Mouse (Mus musculus) heart, postnatal 0 days (tissue): ENCODE results near the gene H2al1i. TPM values are rescaled to one million over a fixed set of nuclear protein-coding genes. Genes with fewer than 3 reads are reported as not detected.
A peak's percentile ranks its signal among the peaks of the same experiment; 100 is the strongest.
"Not testable (repeated sequence)": the region's sequence is repeated elsewhere in the genome, so short reads cannot be mapped to it uniquely, and the experiment has no call there.

ENCODE experiments used
- ATAC-seq: fragments of 200-750 bp; cut with Nextera tagmentation; 2 replicates; pipeline ENCODE4 v1.8.0; 2017; ENCODE audit warnings: low read depth, moderate number of reproducible peaks, moderate library complexity; ENCODE audit not compliant: insufficient read depth
- DNase-seq: peaks from one replicate; pipeline ENCODE4 v3.0.0-alpha.2; 2016; ENCODE audit warnings: low spot score
- H3K27ac ChIP-seq: fragments of 300-500 bp; sonication (generic); 2 replicates; pipeline ENCODE4 v1.5.1; 2014; ENCODE audit warnings: low read depth, mild to moderate bottlenecking
- H3K27me3 ChIP-seq: fragments of 300-500 bp; sonication (generic); 2 replicates; pipeline ENCODE4 v1.6.1; 2014; ENCODE audit warnings: low read length, mixed read lengths; ENCODE audit not compliant: control insufficient read depth, insufficient read depth
- H3K36me3 ChIP-seq: fragments of 300-500 bp; sonication (generic); replicated peaks from 2 replicates; pipeline ENCODE4 v1.6.1; 2014; ENCODE audit warnings: low read length, mixed read lengths; ENCODE audit not compliant: control insufficient read depth, insufficient read depth
- H3K4me1 ChIP-seq: fragments of 300-500 bp; sonication (generic); 2 replicates; pipeline ENCODE4 v1.6.1; 2014; ENCODE audit warnings: antibody characterized with exemption; ENCODE audit not compliant: control insufficient read depth, insufficient read depth
- H3K4me2 ChIP-seq: fragments of 300-500 bp; sonication (generic); 2 replicates; pipeline ENCODE4 v1.6.1; 2014; ENCODE audit warnings: low read depth, mild to moderate bottlenecking, low read length, moderate library complexity
- H3K4me3 ChIP-seq: fragments of 300-500 bp; sonication (generic); 2 replicates; pipeline ENCODE4 v1.5.1; 2014; ENCODE audit warnings: low read depth, low read length
- H3K9ac ChIP-seq: fragments of 300-500 bp; sonication (generic); replicated peaks from 2 replicates; pipeline ENCODE4 v1.6.1; 2014; ENCODE audit warnings: low read depth, low read length, mixed read lengths
- H3K9me3 ChIP-seq: fragments of 300-500 bp; sonication (generic); replicated peaks from 2 replicates; pipeline ENCODE4 v1.6.1; 2016; ENCODE audit warnings: low read length; ENCODE audit not compliant: control insufficient read depth
- CTCF ChIP-seq: IDR thresholded peaks from 2 replicates; pipeline ENCODE4 v1.5.1; 2016; ENCODE audit warnings: antibody characterized with exemption, control low read depth, low read depth
- EP300 ChIP-seq: IDR thresholded peaks from 2 replicates; pipeline ENCODE4 v1.6.1; 2016; ENCODE audit warnings: antibody characterized with exemption, low read depth
- WGBS: fragments of 180-500 bp; shearing (Covaris S2); extraction: QIAGEN DNeasy Blood & Tissue Kit; methylation state at CpG from one replicate; pipeline ENCODE4 v1.1.7; 2014; 5-methylcytosine and 5-hydroxymethylcytosine counted together
- polyA plus RNA-seq: library from polyadenylated mRNA; unstranded; fragments of >200 nt; fragmentation: Nextera tagmentation; extraction: Ambion mirVana; gene quantifications from 2 replicates; pipeline ENCODE4 v1.2.1, GENCODE M21; 2015
- total RNA-seq: library from RNA; depleted of rRNA; stranded (reverse); fragments of >200 nt; gene quantifications from 2 replicates; pipeline ENCODE4 v1.2.3, GENCODE M21; 2014; ENCODE audit warnings: low replicate concordance; rRNA removed

Gene H2al1i
- total RNA-seq (not detected in 2 replicates), polyA plus RNA-seq (not detected in 2 replicates)

DNA sequence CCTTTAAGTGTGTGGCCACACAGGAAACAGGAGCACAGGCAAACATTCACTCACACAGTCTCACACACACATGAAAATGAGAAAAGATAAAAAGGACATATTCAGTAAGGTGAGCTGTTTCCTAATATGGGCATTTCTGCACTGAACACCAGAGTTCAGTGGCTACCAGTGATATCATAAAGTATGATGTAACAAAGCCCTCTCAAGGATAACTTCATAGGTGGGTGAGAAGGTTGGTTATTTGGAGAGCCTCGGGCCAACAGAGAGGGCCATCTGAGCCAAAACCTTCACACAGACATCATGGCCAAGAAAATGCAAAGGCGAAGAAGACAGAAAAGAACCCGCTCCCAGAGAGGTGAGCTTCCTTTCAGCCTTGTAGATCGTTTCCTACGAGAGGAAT, at the start of gene H2al1i:
Gene H2al1i (plus strand): TSS at position 301 of the 400 bp plus-strand sequence.
- not testable (repeated sequence) for ATAC-seq, H3K4me3 ChIP-seq, H3K9me3 ChIP-seq, H3K27me3 ChIP-seq, DNase-seq, H3K4me1 ChIP-seq, H3K9ac ChIP-seq, H3K36me3 ChIP-seq, H3K27ac ChIP-seq, H3K4me2 ChIP-seq
- WGBS = 76% methylated on average over 3 of the region's 5 CpGs

GRCm38 (mm10) chrX:11277083-11277482, 47.4 kb upstream of the H2al1i start:
- Histone ChIP-seq H3K9me3 (no peaks in the 10 kb centered on the region), H3K4me1 (no peaks in the 10 kb centered on the region), H3K4me3 (no peak overlapping the region), H3K27me3 (no peaks in the 10 kb centered on the region; the same call in 1 of the 2 replicates), H3K36me3 (no peaks in the 10 kb centered on the region), H3K4me2 (no peak overlapping the region), H3K27ac (no peak overlapping the region), H3K9ac (no peak overlapping the region)
- TF ChIP-seq CTCF (no peak), EP300 (no peak)
- DNase-seq (no peak), ATAC-seq (no peak)
- 75% methylated on average over 6 of the region's 6 CpGs for WGBS

- H3K27ac ChIP-seq = no peak overlapping the region
- DNase-seq (no peak), ATAC-seq (no peak)
- no peak overlapping the region for H3K4me2 ChIP-seq
- no peak overlapping the region for H3K4me3 ChIP-seq
- no peaks in the 10 kb centered on the region for H3K36me3 ChIP-seq
- no peak overlapping the region for H3K9ac ChIP-seq
- TF ChIP-seq EP300 (no peak), CTCF (no peak)
- H3K9me3 ChIP-seq = no peaks in the 10 kb centered on the region
- WGBS = 48% methylated on average over 2 of the region's 2 CpGs
- H3K27me3 ChIP-seq = no peaks in the 10 kb centered on the region; the same call in 1 of the 2 replicates
- no peaks in the 10 kb centered on the region for H3K4me1 ChIP-seq
These were observed 43.7 kb upstream of the H2al1i start for GRCm38 (mm10) chrX:11280741-11281140.

DNA sequence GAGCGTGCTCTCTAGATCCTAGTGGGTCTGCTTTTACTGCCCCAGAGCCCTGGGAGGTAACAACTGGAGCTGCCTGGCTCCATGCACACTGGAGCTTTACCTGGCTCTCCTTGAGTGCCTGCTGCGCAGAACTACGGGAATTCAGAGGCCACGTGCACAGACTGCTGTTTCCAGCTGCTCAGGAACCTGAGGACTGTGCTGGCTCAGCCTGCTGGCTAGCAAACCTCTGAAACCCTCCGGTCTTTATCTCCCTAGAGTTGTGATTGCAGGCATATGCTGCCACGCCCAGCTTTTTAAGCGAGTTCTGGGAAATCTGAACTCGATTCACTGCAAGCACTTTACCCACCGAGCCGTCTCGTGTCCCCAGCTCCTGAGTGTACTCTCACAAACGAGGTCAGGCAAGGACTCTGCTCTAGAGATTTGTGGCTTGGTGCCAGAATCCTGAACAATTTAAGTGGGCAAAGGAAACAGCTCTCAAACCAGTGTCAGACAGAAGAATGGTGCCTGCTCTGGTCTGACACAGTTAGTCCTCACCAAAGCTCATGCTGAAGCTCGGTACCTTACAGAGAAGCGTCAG, 36.1 kb upstream of the H2al1i start:
- peak; percentile 46 for DNase-seq
- Histone ChIP-seq H3K4me3 (no peak overlapping the region), H3K27me3 (0 out of 2 replicates have a peak, but pooled peaks cover 2% of the 10 kb centered on the region), H3K9ac (no peak overlapping the region), H3K4me2 (no peak overlapping the region), H3K36me3 (no peaks in the 10 kb centered on the region), H3K4me1 (no peaks in the 10 kb centered on the region), H3K27ac (no peak overlapping the region), H3K9me3 (no peaks in the 10 kb centered on the region)
- WGBS = 39% methylated on average over 14 of the region's 14 CpGs
- TF ChIP-seq CTCF (no peak), EP300 (no peak)
- peak; percentile 82 for ATAC-seq

DNA sequence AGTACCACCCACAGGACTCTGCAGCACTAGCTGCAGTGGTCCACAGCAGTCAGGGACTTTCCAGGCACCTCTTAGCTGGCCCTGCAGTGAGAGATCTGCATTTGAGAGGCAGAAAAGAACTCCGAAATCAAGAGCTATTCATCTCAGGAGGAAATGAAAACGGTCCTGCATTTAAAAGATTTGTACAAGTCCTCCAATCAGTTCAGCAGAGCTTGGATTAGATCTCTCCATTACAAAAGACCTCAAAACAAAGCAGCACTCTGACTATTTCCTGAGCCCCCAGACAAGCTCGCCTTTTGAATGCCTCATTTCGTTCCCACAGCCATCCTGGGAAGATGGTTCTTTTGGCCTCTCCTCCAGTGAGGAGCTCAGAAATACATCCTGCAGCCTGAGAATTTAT, 35.2 kb upstream of the H2al1i start:
- no peak overlapping the region for H3K4me2 ChIP-seq
- no peak overlapping the region for H3K4me3 ChIP-seq
- WGBS = 64% methylated on average over 4 of the region's 4 CpGs
- no peak overlapping the region for H3K27ac ChIP-seq
- DNase-seq (no peak), ATAC-seq (no peak)
- no peaks in the 10 kb centered on the region for H3K36me3 ChIP-seq
- no peak overlapping the region for H3K9ac ChIP-seq
- no peaks in the 10 kb centered on the region for H3K4me1 ChIP-seq
- 0 out of 2 replicates have a peak, but pooled peaks cover 2% of the 10 kb centered on the region for H3K27me3 ChIP-seq
- no peaks in the 10 kb centered on the region for H3K9me3 ChIP-seq
- no peak for TF ChIP-seq EP300
- TF ChIP-seq CTCF = no peak

DNA sequence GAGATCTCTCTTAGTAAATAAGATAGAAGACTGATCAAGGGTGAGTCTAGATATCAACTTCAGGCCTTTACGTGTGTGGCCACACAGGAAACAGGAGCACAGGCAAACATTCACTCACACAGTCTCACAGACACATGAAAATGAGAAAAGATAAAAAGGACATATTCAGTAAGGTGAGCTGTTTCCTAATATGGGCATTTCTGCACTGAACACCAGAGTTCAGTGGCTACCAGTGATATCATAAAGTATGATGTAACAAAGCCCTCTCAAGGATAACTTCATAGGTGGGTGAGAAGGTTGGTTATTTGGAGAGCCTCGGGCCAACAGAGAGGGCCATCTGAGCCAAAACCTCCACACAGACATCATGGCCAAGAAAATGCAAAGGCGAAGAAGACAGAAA, 25.5 kb upstream of the H2al1i start, which contains the start of gene H2al1a:
Gene H2al1a (plus strand): TSS at position 301 of the 400 bp plus-strand sequence.
- H3K27me3 ChIP-seq, H3K9me3 ChIP-seq, DNase-seq, H3K27ac ChIP-seq, H3K9ac ChIP-seq, ATAC-seq, H3K4me3 ChIP-seq, H3K4me1 ChIP-seq, H3K36me3 ChIP-seq, H3K4me2 ChIP-seq: not testable (repeated sequence)
- no CpG with 5 or more reads among the region's 3 CpGs for WGBS

- not testable (repeated sequence) for H3K4me2 ChIP-seq, H3K27me3 ChIP-seq, H3K4me1 ChIP-seq, DNase-seq, H3K36me3 ChIP-seq, H3K9ac ChIP-seq, H3K9me3 ChIP-seq, H3K27ac ChIP-seq, H3K4me3 ChIP-seq, ATAC-seq
- 91% methylated on average over 1 of the region's 3 CpGs for WGBS
These were observed 22.3 kb upstream of the H2al1i start, which contains the start of gene H2al1b for GRCm38 (mm10) chrX:11302132-11302531. TSS of gene H2al1b (plus strand) at chrX:11302432.

DNA sequence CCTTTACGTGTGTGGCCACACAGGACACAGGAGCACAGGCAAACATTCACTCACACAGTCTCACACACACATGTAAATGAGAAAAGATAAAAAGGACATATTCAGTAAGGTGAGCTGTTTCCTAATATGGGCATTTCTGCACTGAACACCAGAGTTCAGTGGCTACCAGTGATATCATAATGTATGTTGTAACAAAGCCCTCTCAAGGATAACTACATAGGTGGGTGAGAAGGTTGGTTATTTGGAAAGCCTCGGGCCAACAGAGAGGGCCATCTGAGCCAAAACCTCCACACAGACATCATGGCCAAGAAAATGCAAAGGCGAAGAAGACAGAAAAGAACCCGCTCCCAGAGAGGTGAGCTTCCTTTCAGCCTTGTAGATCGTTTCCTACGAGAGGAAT, 19.1 kb upstream of the H2al1i start, which contains the start of gene H2al1c:
Gene H2al1c (plus strand): TSS at position 301 of the 400 bp plus-strand sequence.
- not testable (repeated sequence) for H3K9ac ChIP-seq, H3K27me3 ChIP-seq, ATAC-seq, H3K9me3 ChIP-seq, H3K4me1 ChIP-seq, H3K4me3 ChIP-seq, H3K4me2 ChIP-seq, H3K36me3 ChIP-seq, H3K27ac ChIP-seq, DNase-seq
- 75% methylated on average over 1 of the region's 6 CpGs for whole genome bisulfite sequencing
